Mouse (Mus musculus): ENCODE measurements around the gene Mrpl33. TPM values are rescaled to one million over a fixed set of nuclear protein-coding genes. Genes with fewer than 3 reads are reported as not detected.
A peak's percentile ranks its signal among the peaks of the same experiment; 100 is the strongest.

Gene Mrpl33
- polyA plus RNA-seq, 1 experiment from 2014 or later: 179 TPM

DNA sequence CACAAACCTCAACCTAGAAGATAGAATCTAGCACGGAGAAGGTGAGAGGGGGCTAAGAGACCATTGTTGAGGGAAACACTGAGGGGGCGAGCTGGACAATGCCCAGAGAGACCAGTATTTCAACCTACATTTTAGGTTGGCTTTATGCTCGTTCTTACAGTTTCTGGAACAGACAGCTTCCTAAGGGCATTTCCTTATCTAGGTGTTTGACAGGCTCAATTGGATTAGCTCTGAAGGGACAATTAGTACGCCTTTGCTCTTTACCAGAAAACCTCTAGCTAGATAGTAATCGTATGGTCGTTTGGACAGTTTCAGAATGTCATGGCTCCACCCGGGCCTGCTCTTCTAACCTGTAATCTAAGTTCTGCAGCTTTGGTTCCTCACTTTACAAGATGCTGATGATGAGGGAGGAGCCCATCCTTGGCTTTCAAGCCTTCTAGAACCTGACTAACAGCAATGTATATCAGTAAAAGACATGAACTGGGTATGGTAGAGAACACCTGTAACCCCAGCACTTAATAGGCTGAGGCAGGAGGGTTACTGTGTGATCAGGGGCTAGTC, 4.5 kb downstream of the Mrpl33 start:
- Histone ChIP-seq H3K27ac (replicated peaks; ENCODE audit: low read depth, low read length) (no peak overlapping the region), H3K9ac (replicated peaks; ENCODE audit: low read length) (no peak overlapping the region), H3K27me3 (ENCODE audit: control insufficient read depth, insufficient read depth, low read length) (0 out of 2 replicates have a peak, but pooled peaks cover 4% of the 10 kb centered on the region), H3K4me2 (ENCODE audit: low read length) (no peak overlapping the region), H3K4me1 (ENCODE audit: control insufficient read depth, insufficient read depth, low read length) (0 out of 2 replicates have a peak, but pooled peaks cover 6% of the 10 kb centered on the region), H3K4me3 (replicated peaks; ENCODE audit: low read depth, low read length) (no peak overlapping the region), H3K9me3 (ENCODE audit: control insufficient read depth, low read length) (no peaks in the 10 kb centered on the region), H3K36me3 (ENCODE audit: control insufficient read depth, insufficient read depth, low read length) (no peaks in the 10 kb centered on the region)
- DNase-seq (no peak), ATAC-seq (ENCODE audit: low FRiP score, low TSS enrichment) (no peak)
- WGBS: 85% methylated on average over 7 of the region's 7 CpGs

DNA sequence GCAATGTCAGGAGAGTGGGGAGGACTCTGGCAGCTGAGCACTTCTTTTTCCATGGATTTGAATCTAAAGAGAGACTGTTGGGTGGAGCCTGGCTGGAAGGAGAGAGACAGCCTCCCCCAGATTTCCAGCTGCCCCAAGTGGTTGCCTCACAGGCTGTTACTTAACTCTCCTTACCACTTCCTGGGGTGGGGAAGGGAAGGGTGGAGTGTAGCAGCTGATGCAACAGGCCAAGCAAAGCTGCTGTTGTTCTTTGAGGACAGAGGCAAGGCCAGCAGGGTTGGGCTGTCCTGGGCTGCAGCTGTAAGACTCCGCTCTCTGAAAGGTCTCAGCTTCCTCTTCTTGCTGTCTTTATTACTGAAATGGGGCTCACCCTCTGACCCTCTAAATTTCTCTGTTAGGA, 5.6 kb downstream of the Mrpl33 start:
- 0 out of 2 replicates have a peak, but pooled peaks cover 3% of the 10 kb centered on the region for H3K27me3 ChIP-seq (ENCODE audit: control insufficient read depth, insufficient read depth, low read length)
- 87% methylated on average over 1 of the region's 1 CpGs for WGBS
- DNase-seq (no peak), ATAC-seq (ENCODE audit: low FRiP score, low TSS enrichment) (no peak)
- no peak overlapping the region for H3K27ac ChIP-seq (replicated peaks; ENCODE audit: low read depth, low read length)
- no peaks in the 10 kb centered on the region for H3K36me3 ChIP-seq (ENCODE audit: control insufficient read depth, insufficient read depth, low read length)
- H3K4me3 ChIP-seq (replicated peaks; ENCODE audit: low read depth, low read length): no peak overlapping the region
- H3K4me2 ChIP-seq (ENCODE audit: low read length): no peak overlapping the region
- H3K4me1 ChIP-seq (ENCODE audit: control insufficient read depth, insufficient read depth, low read length): no peaks in the 10 kb centered on the region
- H3K9ac ChIP-seq (replicated peaks; ENCODE audit: low read length): no peak overlapping the region
- no peaks in the 10 kb centered on the region for H3K9me3 ChIP-seq (ENCODE audit: control insufficient read depth, low read length)

DNA sequence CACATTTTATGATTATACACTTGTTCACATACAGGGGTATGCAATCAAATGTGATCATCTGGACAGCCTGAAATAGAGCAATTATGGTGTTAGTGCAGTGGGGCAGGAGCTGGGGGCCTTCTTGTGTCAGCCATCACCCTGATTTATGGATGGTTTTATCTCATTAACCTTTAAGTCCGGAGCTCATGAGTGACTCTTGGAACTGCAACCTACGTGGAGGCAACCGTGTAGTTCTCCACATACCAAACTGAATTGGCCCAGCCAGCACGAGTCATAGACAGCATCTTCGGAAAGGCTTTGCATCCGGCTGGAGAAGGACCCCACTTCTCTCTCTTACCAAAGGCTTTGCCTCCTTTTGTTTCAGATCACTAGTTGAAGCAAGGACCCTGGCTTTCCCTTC, 7.0 kb downstream of the Mrpl33 start:
- no peak for ATAC-seq (ENCODE audit: low FRiP score, low TSS enrichment)
- 93% methylated on average over 6 of the region's 6 CpGs for WGBS
- H3K4me1 ChIP-seq (ENCODE audit: control insufficient read depth, insufficient read depth, low read length): no peaks in the 10 kb centered on the region
- H3K4me3 ChIP-seq (replicated peaks; ENCODE audit: low read depth, low read length): no peak overlapping the region
- no peaks in the 10 kb centered on the region for H3K27me3 ChIP-seq (ENCODE audit: control insufficient read depth, insufficient read depth, low read length)
- no peak overlapping the region for H3K4me2 ChIP-seq (ENCODE audit: low read length)
- DNase-seq: no peak
- no peaks in the 10 kb centered on the region for H3K9me3 ChIP-seq (ENCODE audit: control insufficient read depth, low read length)
- H3K9ac ChIP-seq (replicated peaks; ENCODE audit: low read length): no peak overlapping the region
- no peak overlapping the region for H3K27ac ChIP-seq (replicated peaks; ENCODE audit: low read depth, low read length)
- no peaks in the 10 kb centered on the region for H3K36me3 ChIP-seq (ENCODE audit: control insufficient read depth, insufficient read depth, low read length)

DNA sequence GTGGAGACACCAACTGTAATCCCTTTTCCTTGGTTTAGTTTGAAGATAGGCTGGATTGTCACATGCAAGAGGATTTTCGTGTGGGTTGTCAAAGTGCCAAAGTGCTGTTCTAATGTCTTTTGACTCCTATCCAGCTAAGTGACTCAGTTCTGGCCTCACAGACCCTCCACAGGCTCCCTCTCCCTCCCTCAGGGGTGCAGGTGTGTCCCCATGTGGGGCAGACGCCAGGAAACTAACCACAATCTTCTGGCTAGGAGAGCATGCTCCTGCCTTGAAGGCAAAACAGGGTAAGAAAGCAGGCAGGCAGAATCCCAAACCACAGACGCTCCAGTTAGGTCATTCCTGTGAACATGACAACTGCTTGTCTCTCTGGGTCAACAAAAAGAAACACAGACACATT, 9.4 kb downstream of the Mrpl33 start:
- Histone ChIP-seq H3K9me3 (ENCODE audit: control insufficient read depth, low read length) (no peaks in the 10 kb centered on the region), H3K4me3 (replicated peaks; ENCODE audit: low read depth, low read length) (no peak overlapping the region), H3K4me1 (ENCODE audit: control insufficient read depth, insufficient read depth, low read length) (no peaks in the 10 kb centered on the region), H3K27me3 (ENCODE audit: control insufficient read depth, insufficient read depth, low read length) (no peaks in the 10 kb centered on the region), H3K27ac (replicated peaks; ENCODE audit: low read depth, low read length) (no peak overlapping the region), H3K9ac (replicated peaks; ENCODE audit: low read length) (no peak overlapping the region), H3K36me3 (ENCODE audit: control insufficient read depth, insufficient read depth, low read length) (no peaks in the 10 kb centered on the region), H3K4me2 (ENCODE audit: low read length) (no peak overlapping the region)
- no peak for ATAC-seq (ENCODE audit: low FRiP score, low TSS enrichment)
- 58% methylated on average over 3 of the region's 3 CpGs for WGBS
- DNase-seq: no peak

DNA sequence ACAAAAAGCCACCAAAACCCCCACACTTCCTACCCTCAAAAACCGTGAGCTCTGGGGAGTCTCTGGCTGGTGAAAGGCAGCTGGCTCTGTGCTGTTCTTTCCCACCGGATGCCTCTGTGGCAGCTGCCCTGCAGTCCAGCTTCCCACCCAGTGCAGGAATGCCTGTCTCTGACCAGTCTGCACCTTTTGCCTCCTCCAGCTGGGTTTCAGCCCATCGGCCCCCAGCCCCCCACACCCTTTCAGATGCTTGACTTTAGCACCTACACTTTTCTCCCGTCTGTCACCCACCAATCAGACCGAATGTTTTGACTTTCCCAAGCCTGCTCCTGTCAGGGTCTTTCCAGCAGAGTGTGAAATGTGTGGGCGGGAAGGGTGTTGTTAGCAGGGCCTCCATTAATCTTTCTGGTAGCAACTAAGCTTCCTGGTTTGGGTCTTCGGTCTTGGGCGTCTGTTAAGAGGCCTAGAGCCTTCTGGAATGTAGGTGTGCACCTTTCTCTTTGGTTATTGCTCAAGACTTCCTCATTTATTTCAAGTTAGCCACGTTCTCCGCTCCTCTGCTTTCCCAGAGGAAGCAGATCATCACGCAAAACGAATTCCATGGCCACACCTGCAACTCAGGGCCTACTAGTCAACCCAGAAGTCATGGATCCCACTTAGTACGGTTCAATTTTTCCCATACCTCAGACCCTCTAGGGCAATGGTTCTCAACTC, 13.8 kb downstream of the Mrpl33 start:
- no peaks in the 10 kb centered on the region for H3K27me3 ChIP-seq (ENCODE audit: control insufficient read depth, insufficient read depth, low read length)
- H3K9me3 ChIP-seq (ENCODE audit: control insufficient read depth, low read length): no peaks in the 10 kb centered on the region
- H3K4me2 ChIP-seq (ENCODE audit: low read length): no peak overlapping the region
- no peak for ATAC-seq (ENCODE audit: low FRiP score, low TSS enrichment)
- no peaks in the 10 kb centered on the region for H3K36me3 ChIP-seq (ENCODE audit: control insufficient read depth, insufficient read depth, low read length)
- WGBS: 88% methylated on average over 13 of the region's 13 CpGs
- DNase-seq: no peak
- H3K4me1 ChIP-seq (ENCODE audit: control insufficient read depth, insufficient read depth, low read length): peaks cover 11% of the 10 kb centered on the region
- no peak overlapping the region for H3K27ac ChIP-seq (replicated peaks; ENCODE audit: low read depth, low read length)
- H3K4me3 ChIP-seq (replicated peaks; ENCODE audit: low read depth, low read length): no peak overlapping the region
- no peak overlapping the region for H3K9ac ChIP-seq (replicated peaks; ENCODE audit: low read length)

DNA sequence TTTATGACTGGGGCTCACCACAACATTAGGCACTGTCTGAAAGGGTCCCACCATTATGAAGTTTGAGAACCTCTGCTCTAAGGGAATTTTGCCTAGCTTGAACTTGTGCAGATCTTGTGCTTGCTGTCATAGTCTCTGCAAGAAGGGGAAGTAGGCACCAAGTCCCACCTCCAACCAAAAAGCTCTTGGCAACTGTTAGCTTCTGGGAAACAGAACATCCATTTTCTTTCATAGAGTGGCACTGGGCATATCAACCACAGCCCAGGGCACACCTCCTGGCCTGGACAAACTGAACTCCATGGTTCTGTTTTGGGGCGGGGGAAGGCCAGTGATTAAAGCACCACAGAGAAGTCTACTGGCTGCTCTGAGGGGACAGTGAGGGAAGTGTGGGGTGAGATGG, 14.5 kb downstream of the Mrpl33 start:
- Histone ChIP-seq H3K4me3 (replicated peaks; ENCODE audit: low read depth, low read length) (no peak overlapping the region), H3K9ac (replicated peaks; ENCODE audit: low read length) (no peak overlapping the region), H3K9me3 (ENCODE audit: control insufficient read depth, low read length) (no peaks in the 10 kb centered on the region), H3K36me3 (ENCODE audit: control insufficient read depth, insufficient read depth, low read length) (no peaks in the 10 kb centered on the region), H3K4me1 (ENCODE audit: control insufficient read depth, insufficient read depth, low read length) (peaks cover 11% of the 10 kb centered on the region), H3K4me2 (ENCODE audit: low read length) (no peak overlapping the region), H3K27ac (replicated peaks; ENCODE audit: low read depth, low read length) (no peak overlapping the region), H3K27me3 (ENCODE audit: control insufficient read depth, insufficient read depth, low read length) (no peaks in the 10 kb centered on the region)
- DNase-seq (no peak), ATAC-seq (ENCODE audit: low FRiP score, low TSS enrichment) (no peak)
- WGBS: 97% methylated on average over 1 of the region's 1 CpGs

DNA sequence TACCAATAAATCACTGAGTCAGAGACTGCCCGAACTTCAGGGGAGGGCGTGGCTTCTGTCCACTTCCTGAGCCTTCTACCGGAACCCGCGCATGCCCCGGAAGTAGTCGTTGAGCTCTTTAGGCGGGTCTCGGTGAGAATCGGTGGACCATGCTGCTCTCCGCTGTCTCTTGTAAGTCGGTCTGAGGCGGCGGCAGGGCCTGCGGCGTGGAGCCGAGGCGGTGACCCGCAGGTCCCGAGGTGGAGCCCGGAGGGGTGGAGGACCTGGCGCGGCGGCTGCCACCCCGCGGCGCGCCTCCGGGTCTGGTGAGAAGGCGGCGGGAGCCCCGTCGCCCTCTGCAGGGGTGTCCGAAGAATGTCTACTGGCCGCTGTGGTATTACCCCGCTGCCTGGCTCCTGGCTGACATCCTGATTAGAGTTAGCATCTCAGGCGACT, 17.1 kb downstream of the Mrpl33 start:
- peaks cover 11% of the 10 kb centered on the region for H3K4me1 ChIP-seq (ENCODE audit: control insufficient read depth, insufficient read depth, low read length)
- 0% methylated on average over 37 of the region's 37 CpGs for whole genome bisulfite sequencing
- H3K36me3 ChIP-seq (ENCODE audit: control insufficient read depth, insufficient read depth, low read length): peaks cover 17% of the 10 kb centered on the region; the same call in 1 of the 2 replicates
- H3K4me2 ChIP-seq (ENCODE audit: low read length): peak overlapping the region; percentile 54
- DNase-seq (peak; percentile 93), ATAC-seq (ENCODE audit: low FRiP score, low TSS enrichment) (peak; percentile 93)
- no peaks in the 10 kb centered on the region for H3K27me3 ChIP-seq (ENCODE audit: control insufficient read depth, insufficient read depth, low read length)
- peak overlapping the region; percentile 88 for H3K27ac ChIP-seq (replicated peaks; ENCODE audit: low read depth, low read length)
- peak overlapping the region; percentile 69 for H3K4me3 ChIP-seq (replicated peaks; ENCODE audit: low read depth, low read length)
- H3K9me3 ChIP-seq (ENCODE audit: control insufficient read depth, low read length): no peaks in the 10 kb centered on the region
- peak overlapping the region; percentile 75 for H3K9ac ChIP-seq (replicated peaks; ENCODE audit: low read length)

DNA sequence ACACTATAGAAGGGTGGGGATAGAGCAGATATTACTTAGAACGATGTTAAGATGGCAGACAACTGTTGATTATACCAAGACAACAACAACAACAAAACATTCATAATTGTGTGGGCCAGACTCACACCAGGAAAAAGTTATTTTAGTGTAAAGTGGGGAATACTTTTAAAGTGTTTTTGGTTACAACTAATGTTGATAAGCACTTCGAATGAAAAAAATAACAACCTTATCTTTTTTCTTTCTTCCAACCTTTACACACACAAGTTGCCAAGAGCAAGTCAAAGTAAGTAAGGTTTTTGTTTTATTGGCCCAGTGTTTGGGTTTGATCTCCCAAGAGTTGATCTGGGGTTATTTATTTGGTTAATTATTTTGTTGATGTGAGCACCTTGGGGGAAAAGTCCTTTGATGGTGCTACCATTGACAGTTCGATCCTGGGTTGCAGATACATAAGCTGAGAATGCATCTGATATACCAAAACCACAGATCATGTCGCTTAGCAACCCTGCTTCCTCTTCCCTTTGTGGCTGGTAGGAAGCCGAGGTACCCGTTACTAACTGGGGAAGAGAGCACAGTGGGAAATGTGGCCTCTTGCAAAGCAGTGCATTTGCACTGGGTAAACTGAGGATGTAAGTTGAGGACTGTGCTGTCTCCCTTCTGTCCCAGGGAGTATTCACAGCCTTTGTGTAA, 17.7 kb downstream of the Mrpl33 start:
- H3K27me3 ChIP-seq (ENCODE audit: control insufficient read depth, insufficient read depth, low read length): no peaks in the 10 kb centered on the region
- DNase-seq (no peak), ATAC-seq (ENCODE audit: low FRiP score, low TSS enrichment) (no peak)
- peak overlapping the region; percentile 75 for H3K9ac ChIP-seq (replicated peaks; ENCODE audit: low read length)
- peaks cover 11% of the 10 kb centered on the region for H3K4me1 ChIP-seq (ENCODE audit: control insufficient read depth, insufficient read depth, low read length)
- H3K27ac ChIP-seq (replicated peaks; ENCODE audit: low read depth, low read length): peak overlapping the region; percentile 88
- H3K4me3 ChIP-seq (replicated peaks; ENCODE audit: low read depth, low read length): peak overlapping the region; percentile 69
- H3K9me3 ChIP-seq (ENCODE audit: control insufficient read depth, low read length): no peaks in the 10 kb centered on the region
- H3K4me2 ChIP-seq (ENCODE audit: low read length): peak overlapping the region; percentile 54
- peaks cover 23% of the 10 kb centered on the region for H3K36me3 ChIP-seq (ENCODE audit: control insufficient read depth, insufficient read depth, low read length)
- WGBS: 44% methylated on average over 6 of the region's 6 CpGs

Measured in midbrain, embryonic 14.5 days (tissue).